Mouse (Mus musculus) hematopoietic stem cell, adult 5-6 weeks (primary cell): ENCODE data around the gene Rrp36. TPM values are rescaled to one million over a fixed set of nuclear protein-coding genes. Genes with fewer than 3 reads are reported as not detected.

ENCODE experiments used
- ATAC-seq, 2 experiments: fragments of 125-278 bp in 1 of 2; replicated peaks in 1 of 2; 2 replicates each; pipeline ENCODE4 v1.8.0; 2016 to 2017; ENCODE audit warnings: inconsistent platforms in 2 of 2, mild to moderate bottlenecking in 2 of 2, moderate number of reproducible peaks in 2 of 2, low read depth in 1 of 2, moderate TSS enrichment in 1 of 2; ENCODE audit not compliant: low FRiP score in 2 of 2, poor library complexity in 2 of 2, severe bottlenecking in 2 of 2, insufficient read depth in 1 of 2, low TSS enrichment in 1 of 2
- total RNA-seq: library from RNA; stranded (forward); fragments of 172-1452, 232-1000 nt; gene quantifications from 2 replicates; pipeline ENCODE4 v1.2.3, GENCODE M21; 2017

The Rrp36 gene
- total RNA-seq, 1 experiment from 2014 or later, result 47.0 TPM

- no peak for ATAC-seq
Measured at GRCm38 (mm10) chr17:46698515-46698914, 24.4 kb upstream of the Rrp36 start.

GRCm38 (mm10) chr17:46694517-46695063 is 20.4 kb upstream of the Rrp36 start:
- no peak for ATAC-seq

GRCm38 (mm10) chr17:46691390-46691789 is 17.2 kb upstream of the Rrp36 start:
- no peak for ATAC-seq

GRCm38 (mm10) chr17:46690665-46691064 is 16.5 kb upstream of the Rrp36 start:
- no peak for ATAC-seq

GRCm38 (mm10) chr17:46685913-46686312 is 11.8 kb upstream of the Rrp36 start:
- no peak for ATAC-seq

GRCm38 (mm10) chr17:46682654-46683389 is 8.7 kb upstream of the Rrp36 start:
- no peak for ATAC-seq

- no peak for ATAC-seq
Measured at GRCm38 (mm10) chr17:46681466-46682118, 7.4 kb upstream of the Rrp36 start.

GRCm38 (mm10) chr17:46680760-46681373 is 6.7 kb upstream of the Rrp36 start, which contains the start of gene Klhdc3:
Gene Klhdc3 (minus strand): TSS chr17:46680914.
- ATAC-seq, result peak; percentile 95 to 98

GRCm38 (mm10) chr17:46679843-46680759 is 5.9 kb upstream of the Rrp36 start:
- peak in 1 of 2 experiments; percentile 41; a peak in 2 of 4 replicates for ATAC-seq

GRCm38 (mm10) chr17:46678911-46679310 is 4.8 kb upstream of the Rrp36 start:
- ATAC-seq, result no peak

- no peak for ATAC-seq
Measured at GRCm38 (mm10) chr17:46678416-46678815, 4.3 kb upstream of the Rrp36 start, which contains the start of gene Mea1. Gene Mea1 (plus strand): TSS chr17:46678793.

- no peak for ATAC-seq
Measured at GRCm38 (mm10) chr17:46674530-46675283, 555 bp upstream of the Rrp36 start.

- no peak for ATAC-seq
Measured at GRCm38 (mm10) chr17:46669911-46670310, 4.2 kb downstream of the Rrp36 start.

- ATAC-seq, result no peak
Measured at GRCm38 (mm10) chr17:46667712-46668111, 6.4 kb downstream of the Rrp36 start.

GRCm38 (mm10) chr17:46662730-46663129 is 11.4 kb downstream of the Rrp36 start:
- no peak for ATAC-seq

- ATAC-seq, result no peak
Measured at GRCm38 (mm10) chr17:46661981-46662380, 12.2 kb downstream of the Rrp36 start.
